Mouse (Mus musculus) ZHBTc4 (cell line): ENCODE results near the gene Ddo.

ENCODE experiments used
- DNase-seq: peaks from one replicate; pipeline ENCODE4 v3.0.0-alpha.2; 2011; ENCODE audit warnings: low read depth, low spot score

Gene Ddo

GRCm38 (mm10) chr10:40629656-40630311 is at the start of gene Ddo:
TSS of gene Ddo (plus strand) at chr10:40630011.
- DNase-seq, result no peak

GRCm38 (mm10) chr10:40583584-40584255 is 46.1 kb upstream of the Ddo start:
- DNase-seq, result peak; percentile 86

- DNase-seq, result no peak
Observed at GRCm38 (mm10) chr10:40592186-40592585, 37.6 kb upstream of the Ddo start.

- no peak for DNase-seq
Observed at GRCm38 (mm10) chr10:40597177-40597576, 32.6 kb upstream of the Ddo start.

GRCm38 (mm10) chr10:40604706-40605394 is 25.0 kb upstream of the Ddo start:
- no peak for DNase-seq

- no peak for DNase-seq
Observed at GRCm38 (mm10) chr10:40617973-40618372, 11.8 kb upstream of the Ddo start.

GRCm38 (mm10) chr10:40619760-40620159 is 10.1 kb upstream of the Ddo start:
- DNase-seq, result no peak

- peak; percentile 34 for DNase-seq
Observed at GRCm38 (mm10) chr10:40629140-40629539, 671 bp upstream of the Ddo start.

GRCm38 (mm10) chr10:40630457-40630856 is 646 bp downstream of the Ddo start:
- DNase-seq, result no peak

GRCm38 (mm10) chr10:40630961-40631360 is 1.1 kb downstream of the Ddo start:
- DNase-seq, result no peak

GRCm38 (mm10) chr10:40632087-40632486 is 2.3 kb downstream of the Ddo start:
- no peak for DNase-seq

- no peak for DNase-seq
Observed at GRCm38 (mm10) chr10:40637331-40637730, 7.5 kb downstream of the Ddo start.

- no peak for DNase-seq
Observed at GRCm38 (mm10) chr10:40638276-40638675, 8.5 kb downstream of the Ddo start.

GRCm38 (mm10) chr10:40638823-40639819 is 9.3 kb downstream of the Ddo start:
- peak; percentile 47 for DNase-seq

GRCm38 (mm10) chr10:40640406-40640805 is 10.6 kb downstream of the Ddo start:
- peak; percentile 49 for DNase-seq

GRCm38 (mm10) chr10:40641901-40642300 is 12.1 kb downstream of the Ddo start:
- DNase-seq, result no peak

GRCm38 (mm10) chr10:40643126-40643525 is 13.3 kb downstream of the Ddo start:
- no peak for DNase-seq

- no peak for DNase-seq
Observed at GRCm38 (mm10) chr10:40644456-40644855, 14.6 kb downstream of the Ddo start.

- DNase-seq, result no peak
Observed at GRCm38 (mm10) chr10:40645346-40645745, 15.5 kb downstream of the Ddo start.

GRCm38 (mm10) chr10:40648776-40649175 is 19.0 kb downstream of the Ddo start:
- no peak for DNase-seq

- peak; percentile 28 for DNase-seq
Observed at GRCm38 (mm10) chr10:40649634-40650033, 19.8 kb downstream of the Ddo start.
